Mouse (Mus musculus): Measurements from ENCODE around the gene Gdap1l1. TPM values are rescaled to one million over a fixed set of nuclear protein-coding genes. Genes with fewer than 3 reads are reported as not detected.
A peak's percentile ranks its signal among the peaks of the same experiment; 100 is the strongest.

Gdap1l1 gene
- total and polyA plus RNA-seq, 2 experiments from 2014 or later: not detected

- no peak for TF ChIP-seq EP300 (IDR thresholded peaks at IDR 0.05; ENCODE audit: low read depth)
- no peak for TF ChIP-seq CTCF (IDR thresholded peaks at IDR 0.05; ENCODE audit: low read depth)
- peak overlapping the region; percentile 75 for H3K4me2 ChIP-seq (ENCODE audit: low read depth, low read length)
- H3K9me3 ChIP-seq (replicated peaks; ENCODE audit: control insufficient read depth, low read length): no peaks in the 10 kb centered on the region
- DNase-seq (ENCODE audit: low spot score) (no peak), ATAC-seq (ENCODE audit: insufficient read depth, low read depth) (no peak)
- H3K27me3 ChIP-seq (ENCODE audit: control insufficient read depth, insufficient read depth, low read length): no peaks in the 10 kb centered on the region
- peak overlapping the region; percentile 85 for H3K4me3 ChIP-seq (ENCODE audit: low read depth, low read length)
- H3K9ac ChIP-seq (replicated peaks; ENCODE audit: low read depth, low read length): peak overlapping the region; percentile 95
- peak overlapping the region; percentile 97 for H3K27ac ChIP-seq (ENCODE audit: low read depth)
- H3K4me1 ChIP-seq (ENCODE audit: control insufficient read depth, insufficient read depth): peaks cover 15% of the 10 kb centered on the region
- 27% methylated on average over 19 of the region's 19 CpGs for WGBS
- no peaks in the 10 kb centered on the region for H3K36me3 ChIP-seq (replicated peaks; ENCODE audit: control insufficient read depth, insufficient read depth, low read length)
Measured at GRCm38 (mm10) chr2:163397071-163397470, 41.2 kb upstream of the Gdap1l1 start.

DNA sequence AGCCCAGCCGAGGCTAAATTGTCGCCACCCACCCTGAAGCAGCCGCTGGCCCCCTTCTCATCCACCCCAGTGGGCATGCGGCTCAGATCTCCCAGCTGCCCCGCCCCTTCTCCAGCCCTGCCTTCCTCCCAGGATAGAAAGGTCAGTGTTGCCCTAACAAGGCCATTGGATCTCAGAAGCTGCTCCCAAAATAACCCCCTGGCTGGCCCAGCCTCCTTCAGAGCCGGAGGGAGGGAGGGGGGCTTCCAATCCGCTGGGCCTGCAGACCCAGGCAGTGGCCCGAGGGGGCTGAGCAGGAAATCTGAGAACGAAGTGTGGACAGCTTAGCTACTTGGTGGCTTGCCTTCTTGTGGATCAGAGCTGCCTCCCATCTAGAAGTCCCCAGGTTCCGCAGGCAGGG lies 40.4 kb upstream of the Gdap1l1 start, which contains the start of gene Jph2:
Gene Jph2 (minus strand): TSS at position 89 of the 400 bp plus-strand sequence.
- peak; percentile 85 for ATAC-seq (ENCODE audit: insufficient read depth, low read depth)
- TF ChIP-seq EP300 (IDR thresholded peaks at IDR 0.05; ENCODE audit: low read depth) (peak; percentile 92), CTCF (IDR thresholded peaks at IDR 0.05; ENCODE audit: low read depth) (no peak)
- 7% methylated on average over 10 of the region's 10 CpGs for whole genome bisulfite sequencing

GRCm38 (mm10) chr2:163398770-163399169 lies 39.5 kb upstream of the Gdap1l1 start:
- Histone ChIP-seq H3K4me2 (ENCODE audit: low read depth, low read length) (peak overlapping the region; percentile 75), H3K9me3 (replicated peaks; ENCODE audit: control insufficient read depth, low read length) (no peaks in the 10 kb centered on the region), H3K27me3 (ENCODE audit: control insufficient read depth, insufficient read depth, low read length) (no peaks in the 10 kb centered on the region), H3K9ac (replicated peaks; ENCODE audit: low read depth, low read length) (peak overlapping the region; percentile 95), H3K27ac (ENCODE audit: low read depth) (peak overlapping the region; percentile 97), H3K4me1 (ENCODE audit: control insufficient read depth, insufficient read depth) (peaks cover 15% of the 10 kb centered on the region), H3K4me3 (ENCODE audit: low read depth, low read length) (peak overlapping the region; percentile 85), H3K36me3 (replicated peaks; ENCODE audit: control insufficient read depth, insufficient read depth, low read length) (no peaks in the 10 kb centered on the region)
- no peak for ATAC-seq (ENCODE audit: insufficient read depth, low read depth)
- TF ChIP-seq EP300 (IDR thresholded peaks at IDR 0.05; ENCODE audit: low read depth) (no peak), CTCF (IDR thresholded peaks at IDR 0.05; ENCODE audit: low read depth) (no peak)
- DNase-seq (ENCODE audit: low spot score): no peak
- 38% methylated on average over 4 of the region's 4 CpGs for WGBS

More for the DNA sequence above, 40.4 kb upstream of the Gdap1l1 start, which contains the start of gene Jph2:
- H3K27me3 ChIP-seq (ENCODE audit: control insufficient read depth, insufficient read depth, low read length): no peaks in the 10 kb centered on the region
- peak within 1 kb of the TSS; percentile 97 for H3K27ac ChIP-seq (ENCODE audit: low read depth)
- H3K9ac ChIP-seq (replicated peaks; ENCODE audit: low read depth, low read length): peak within 1 kb of the TSS; percentile 95
- no peaks in the 10 kb centered on the region for H3K36me3 ChIP-seq (replicated peaks; ENCODE audit: control insufficient read depth, insufficient read depth, low read length)
- peak within 1 kb of the TSS; percentile 75 for H3K4me2 ChIP-seq (ENCODE audit: low read depth, low read length)
- peak; percentile 93 for DNase-seq (ENCODE audit: low spot score)
- no peaks in the 10 kb centered on the region for H3K9me3 ChIP-seq (replicated peaks; ENCODE audit: control insufficient read depth, low read length)
- peak within 1 kb of the TSS; percentile 85 for H3K4me3 ChIP-seq (ENCODE audit: low read depth, low read length)
- peaks cover 15% of the 10 kb centered on the region for H3K4me1 ChIP-seq (ENCODE audit: control insufficient read depth, insufficient read depth)

GRCm38 (mm10) chr2:163399222-163399621 lies 39.1 kb upstream of the Gdap1l1 start:
- no peak overlapping the region; the same call in none of the 2 replicates for H3K9ac ChIP-seq (replicated peaks; ENCODE audit: low read depth, low read length)
- H3K9me3 ChIP-seq (replicated peaks; ENCODE audit: control insufficient read depth, low read length): no peaks in the 10 kb centered on the region
- peak; percentile 4; the same call in 1 of the 2 replicates for ATAC-seq (ENCODE audit: insufficient read depth, low read depth)
- peak overlapping the region; percentile 97 for H3K27ac ChIP-seq (ENCODE audit: low read depth)
- peak; percentile 91 for TF ChIP-seq EP300 (IDR thresholded peaks at IDR 0.05; ENCODE audit: low read depth)
- TF ChIP-seq CTCF (IDR thresholded peaks at IDR 0.05; ENCODE audit: low read depth): no peak
- no peaks in the 10 kb centered on the region for H3K36me3 ChIP-seq (replicated peaks; ENCODE audit: control insufficient read depth, insufficient read depth, low read length)
- no peak overlapping the region for H3K4me3 ChIP-seq (ENCODE audit: low read depth, low read length)
- H3K4me1 ChIP-seq (ENCODE audit: control insufficient read depth, insufficient read depth): peaks cover 13% of the 10 kb centered on the region
- WGBS: 17% methylated on average over 8 of the region's 8 CpGs
- H3K4me2 ChIP-seq (ENCODE audit: low read depth, low read length): peak overlapping the region; percentile 2; the same call in 1 of the 2 replicates
- no peaks in the 10 kb centered on the region for H3K27me3 ChIP-seq (ENCODE audit: control insufficient read depth, insufficient read depth, low read length)
- peak; percentile 89 for DNase-seq (ENCODE audit: low spot score)

GRCm38 (mm10) chr2:163401221-163401620 lies 37.1 kb upstream of the Gdap1l1 start:
- Histone ChIP-seq H3K27ac (ENCODE audit: low read depth) (no peak overlapping the region), H3K9ac (replicated peaks; ENCODE audit: low read depth, low read length) (no peak overlapping the region), H3K4me1 (ENCODE audit: control insufficient read depth, insufficient read depth) (peaks cover 13% of the 10 kb centered on the region), H3K4me3 (ENCODE audit: low read depth, low read length) (no peak overlapping the region), H3K36me3 (replicated peaks; ENCODE audit: control insufficient read depth, insufficient read depth, low read length) (peaks cover 9% of the 10 kb centered on the region; the same call in 1 of the 2 replicates), H3K4me2 (ENCODE audit: low read depth, low read length) (no peak overlapping the region), H3K9me3 (replicated peaks; ENCODE audit: control insufficient read depth, low read length) (no peaks in the 10 kb centered on the region), H3K27me3 (ENCODE audit: control insufficient read depth, insufficient read depth, low read length) (no peaks in the 10 kb centered on the region)
- ATAC-seq (ENCODE audit: insufficient read depth, low read depth): no peak
- DNase-seq (ENCODE audit: low spot score): peak; percentile 87
- WGBS: 4% methylated on average over 8 of the region's 8 CpGs
- peak; percentile 42; the same call in 1 of the 2 replicates for TF ChIP-seq EP300 (IDR thresholded peaks at IDR 0.05; ENCODE audit: low read depth)
- TF ChIP-seq CTCF (IDR thresholded peaks at IDR 0.05; ENCODE audit: low read depth): peak; percentile 100
